Mouse (Mus musculus) G1E (cell line): ENCODE results near the gene Acod1. TPM values are rescaled to one million over a fixed set of nuclear protein-coding genes. Genes with fewer than 3 reads are reported as not detected.

Source experiments
- ATAC-seq: 2 replicates; pipeline ENCODE4 v1.8.0; 2016; ENCODE audit warnings: mild to moderate bottlenecking; ENCODE audit not compliant: insufficient number of reproducible peaks, poor library complexity, low FRiP score, severe bottlenecking; ENCODE audit errors: extremely low read depth
- DNase-seq: peaks from one replicate; pipeline ENCODE4 v3.0.0; 2012; ENCODE audit warnings: low spot score
- H3K27me3 ChIP-seq: 2 replicates; pipeline ENCODE4 v1.6.1; 2012; ENCODE audit warnings: mild to moderate bottlenecking, low read length, inconsistent platforms; ENCODE audit not compliant: insufficient read depth
- H3K36me3 ChIP-seq: replicated peaks from 2 replicates; pipeline ENCODE3; 2012; ENCODE audit warnings: mild to moderate bottlenecking, inconsistent platforms
- H3K4me1 ChIP-seq: 2 replicates; pipeline ENCODE4 v1.6.1; 2012; ENCODE audit warnings: low read depth, low read length, inconsistent platforms, mixed read lengths; ENCODE audit not compliant: insufficient read depth
- H3K4me3 ChIP-seq: 2 replicates; pipeline ENCODE4 v1.5.1; 2012; ENCODE audit warnings: low read depth, mild to moderate bottlenecking, inconsistent platforms, low read length, moderate library complexity, mixed read lengths
- H3K9me3 ChIP-seq: replicated peaks from 2 replicates; pipeline ENCODE4 v1.6.1; 2012; ENCODE audit warnings: inconsistent platforms
- CTCF ChIP-seq: IDR thresholded peaks from 2 replicates; pipeline ENCODE4 v1.5.1; 2012; ENCODE audit warnings: low read depth, low read length, inconsistent platforms, mixed read lengths
- GATA1 ChIP-seq: IDR thresholded peaks from 2 replicates; pipeline ENCODE4 v1.6.1; 2012; ENCODE audit warnings: borderline replicate concordance, low read length, inconsistent platforms, mixed read lengths
- GATA2 ChIP-seq: IDR thresholded peaks from 2 replicates; pipeline ENCODE4 v1.6.1; 2012; ENCODE audit warnings: low read depth, low read length, inconsistent platforms, borderline replicate concordance
- POLR2AphosphoS5 ChIP-seq: IDR thresholded peaks from 2 replicates; pipeline ENCODE4 v1.6.1; 2012; ENCODE audit warnings: low read depth, low read length, inconsistent platforms; ENCODE audit not compliant: insufficient replicate concordance
- TAL1 ChIP-seq: conservative IDR thresholded peaks from 2 replicates; pipeline ENCODE4 v1.6.1; 2012; ENCODE audit warnings: low read depth, low read length, inconsistent platforms, mixed read lengths
- polyA plus RNA-seq: library from polyadenylated mRNA; stranded (reverse); fragments of >175 nt; gene quantifications from 2 replicates; pipeline ENCODE4 v1.2.3, GENCODE M21; 2012
- total RNA-seq, 2 experiments: library from RNA; stranded (forward) in 1 of 2; stranded (reverse) in 1 of 2; fragments of 200-1000 nt in 1 of 2; fragments of >200 nt in 1 of 2; fragmentation: Nextera tagmentation in 1 of 2; gene quantifications; 2 replicates each; pipeline ENCODE4 v1.2.3; 2014 to 2017

Acod1 gene
- total and polyA plus RNA-seq, 3 experiments = 0.38 TPM; not detected in 2

DNA sequence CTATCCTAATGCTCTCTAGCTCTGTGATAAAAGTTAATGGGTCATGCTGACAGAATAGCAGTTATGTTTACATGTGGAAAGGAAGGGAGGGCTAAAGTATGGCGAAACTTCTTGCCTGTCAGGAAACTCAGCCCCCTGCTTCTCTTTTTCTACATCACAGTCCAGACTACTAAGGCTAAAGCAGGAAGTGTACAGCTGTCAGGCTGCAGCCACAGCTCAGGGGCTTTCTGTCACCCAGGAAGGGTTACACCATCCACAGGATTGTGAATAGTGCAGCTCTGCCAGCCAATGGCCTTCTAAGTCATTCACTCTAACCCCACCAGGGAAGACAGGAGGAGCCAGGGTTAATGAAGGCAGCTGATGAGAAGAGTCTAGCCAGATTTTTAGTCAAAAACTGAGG lies 12.2 kb downstream of the Acod1 start:
- Histone ChIP-seq H3K9me3 (peaks cover 2% of the 10 kb centered on the region; the same call in 1 of the 2 replicates), H3K4me1 (peaks cover 2% of the 10 kb centered on the region), H3K4me3 (no peak overlapping the region), H3K27me3 (peaks cover 4% of the 10 kb centered on the region), H3K36me3 (no peaks in the 10 kb centered on the region)
- no peak for TF ChIP-seq CTCF
- no peak for TF ChIP-seq GATA2
- no peak for TF ChIP-seq GATA1
- no peak for TF ChIP-seq TAL1
- TF ChIP-seq POLR2AphosphoS5 = no peak
- no peak for DNase-seq
- ATAC-seq = no peak; the same call in 1 of the 2 replicates

GRCm38 (mm10) chr14:103059495-103059894 lies 12.7 kb downstream of the Acod1 start:
- no peaks in the 10 kb centered on the region for H3K36me3 ChIP-seq
- ATAC-seq = no peak
- no peak for TF ChIP-seq CTCF
- TF ChIP-seq GATA1 = no peak
- TF ChIP-seq POLR2AphosphoS5 = no peak
- no peak for TF ChIP-seq GATA2
- no peak overlapping the region for H3K4me3 ChIP-seq
- DNase-seq = no peak
- H3K9me3 ChIP-seq = peaks cover 2% of the 10 kb centered on the region; the same call in 1 of the 2 replicates
- peaks cover 2% of the 10 kb centered on the region for H3K4me1 ChIP-seq
- H3K27me3 ChIP-seq = peaks cover 4% of the 10 kb centered on the region

- Histone ChIP-seq H3K4me1 (peaks cover 19% of the 10 kb centered on the region), H3K4me3 (no peak overlapping the region; the same call in 1 of the 2 replicates), H3K36me3 (no peaks in the 10 kb centered on the region), H3K27me3 (no peaks in the 10 kb centered on the region), H3K9me3 (0 out of 2 replicates have a peak, but pooled peaks cover 1% of the 10 kb centered on the region)
- TF ChIP-seq POLR2AphosphoS5 (no peak), CTCF (peak; percentile 82)
- DNase-seq (peak; percentile 64), ATAC-seq (peak; percentile 31)
These were observed 18.8 kb downstream of the Acod1 start for GRCm38 (mm10) chr14:103065294-103066167.

DNA sequence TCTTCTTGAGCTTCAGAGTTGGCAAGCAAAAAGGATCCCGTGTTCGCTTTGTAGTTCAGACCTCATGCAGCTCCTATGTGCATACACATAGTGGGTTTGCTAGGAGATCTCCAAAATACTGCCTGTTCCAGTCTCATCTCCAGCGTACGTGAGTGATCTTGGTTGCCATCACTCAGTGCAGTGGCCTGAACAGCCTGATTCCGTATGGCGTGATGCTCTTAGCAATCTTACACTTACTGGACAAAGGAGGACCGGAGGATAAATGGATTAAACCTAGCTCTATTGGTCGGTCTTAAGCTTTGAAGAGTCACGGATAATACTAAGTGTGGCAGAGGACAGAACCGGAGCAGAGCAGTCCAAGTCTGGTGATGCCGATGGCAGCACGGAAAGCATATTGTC lies 22.7 kb downstream of the Acod1 start:
- H3K36me3 ChIP-seq = peaks cover 26% of the 10 kb centered on the region
- peaks cover 42% of the 10 kb centered on the region for H3K4me1 ChIP-seq
- TF ChIP-seq TAL1 = no peak
- TF ChIP-seq POLR2AphosphoS5 = no peak
- TF ChIP-seq GATA2 = no peak
- no peak for TF ChIP-seq CTCF
- no peak for TF ChIP-seq GATA1
- DNase-seq = no peak
- no peaks in the 10 kb centered on the region for H3K9me3 ChIP-seq
- no peaks in the 10 kb centered on the region for H3K27me3 ChIP-seq
- ATAC-seq = peak; percentile 4
- peak overlapping the region; percentile 80 for H3K4me3 ChIP-seq

GRCm38 (mm10) chr14:103069864-103070611 lies 23.3 kb downstream of the Acod1 start, which contains the start of gene Cln5:
TSS of gene Cln5 (plus strand) at chr14:103070216.
- DNase-seq = peak; percentile 99
- ATAC-seq = peak; percentile 81
- no peaks in the 10 kb centered on the region for H3K9me3 ChIP-seq
- TF ChIP-seq GATA2 (no peak), TAL1 (no peak), GATA1 (no peak), POLR2AphosphoS5 (no peak), CTCF (no peak)
- H3K4me3 ChIP-seq = peak within 1 kb of the TSS; percentile 80
- no peaks in the 10 kb centered on the region for H3K27me3 ChIP-seq
- peaks cover 32% of the 10 kb centered on the region for H3K36me3 ChIP-seq
- H3K4me1 ChIP-seq = peaks cover 41% of the 10 kb centered on the region

GRCm38 (mm10) chr14:103070790-103071189 lies 24.0 kb downstream of the Acod1 start:
- Histone ChIP-seq H3K4me3 (peak overlapping the region; percentile 80), H3K36me3 (peaks cover 40% of the 10 kb centered on the region), H3K27me3 (no peaks in the 10 kb centered on the region), H3K9me3 (no peaks in the 10 kb centered on the region), H3K4me1 (peaks cover 36% of the 10 kb centered on the region)
- DNase-seq (no peak), ATAC-seq (no peak)
- no peak for TF ChIP-seq GATA2
- TF ChIP-seq GATA1 = no peak
- no peak for TF ChIP-seq TAL1
- no peak for TF ChIP-seq POLR2AphosphoS5
- no peak for TF ChIP-seq CTCF
